Mouse (Mus musculus) hindbrain, postnatal 0 days (tissue): ENCODE results near the gene Mmab. TPM values are rescaled to one million over a fixed set of nuclear protein-coding genes. Genes with fewer than 3 reads are reported as not detected.

Source experiments
- ATAC-seq: fragments of 200-750 bp; cut with Nextera tagmentation; 2 replicates; pipeline ENCODE4 v1.8.0; 2017; ENCODE audit warnings: mild to moderate bottlenecking, moderate TSS enrichment, moderate library complexity
- DNase-seq: peaks from one replicate; pipeline ENCODE4 v3.0.0-alpha.2; 2015; ENCODE audit warnings: low spot score
- H3K27ac ChIP-seq: fragments of 300-500 bp; sonication (generic); 2 replicates; pipeline ENCODE4 v1.5.1; 2014; ENCODE audit warnings: mild to moderate bottlenecking
- H3K27me3 ChIP-seq: fragments of 300-500 bp; sonication (generic); 2 replicates; pipeline ENCODE4 v1.6.1; 2014; ENCODE audit warnings: low read length, mixed read lengths; ENCODE audit not compliant: insufficient read depth
- H3K36me3 ChIP-seq: fragments of 300-500 bp; sonication (generic); 2 replicates; pipeline ENCODE4 v1.6.1; 2014; ENCODE audit warnings: low read length, mixed read lengths; ENCODE audit not compliant: insufficient read depth
- H3K4me1 ChIP-seq: fragments of 300-500 bp; sonication (generic); 2 replicates; pipeline ENCODE4 v1.6.1; 2014; ENCODE audit warnings: antibody characterized with exemption, low read length, mixed read lengths; ENCODE audit not compliant: insufficient read depth
- H3K4me2 ChIP-seq: fragments of 300-500 bp; sonication (generic); 2 replicates; pipeline ENCODE4 v1.6.1; 2014; ENCODE audit warnings: low read depth, mild to moderate bottlenecking, low read length, moderate library complexity, mixed read lengths
- H3K4me3 ChIP-seq: fragments of 300-500 bp; sonication (generic); 2 replicates; pipeline ENCODE4 v1.5.1; 2014; ENCODE audit warnings: low read length
- H3K9ac ChIP-seq: fragments of 300-500 bp; sonication (generic); replicated peaks from 2 replicates; pipeline ENCODE4 v1.6.1; 2014; ENCODE audit warnings: mild to moderate bottlenecking, low read length, moderate library complexity, mixed read lengths
- H3K9me3 ChIP-seq: fragments of 300-500 bp; sonication (generic); 2 replicates; pipeline ENCODE4 v1.6.1; 2016; ENCODE audit warnings: low read length, mixed read lengths
- CTCF ChIP-seq: IDR thresholded peaks from 2 replicates; pipeline ENCODE4 v1.5.1; 2016; ENCODE audit warnings: antibody characterized with exemption, control low read depth, low read depth
- WGBS: fragments of 180-500 bp; shearing (Covaris S2); extraction: QIAGEN DNeasy Blood & Tissue Kit; methylation state at CpG from one replicate; pipeline ENCODE4 v1.1.7; 2014; 5-methylcytosine and 5-hydroxymethylcytosine counted together
- polyA plus RNA-seq: library from polyadenylated mRNA; unstranded; fragments of >200 nt; fragmentation: Nextera tagmentation; extraction: Ambion mirVana; gene quantifications from 2 replicates; pipeline ENCODE4 v1.2.1, GENCODE M21; 2015
- total RNA-seq: library from RNA; depleted of rRNA; stranded (reverse); fragments of >200 nt; gene quantifications from 2 replicates; pipeline ENCODE4 v1.2.3, GENCODE M21; 2014

The Mmab gene
- total and polyA plus RNA-seq, 2 experiments from 2014 or later, result 36.8 to 39.1 TPM

- no peak for ATAC-seq
- H3K27ac ChIP-seq, result no peak overlapping the region
These were observed 21.3 kb downstream of the Mmab start for GRCm38 (mm10) chr5:114422591-114422990.

GRCm38 (mm10) chr5:114421561-114422298 lies 22.1 kb downstream of the Mmab start:
- Histone ChIP-seq H3K9me3 (no peaks in the 10 kb centered on the region), H3K36me3 (peaks cover 39% of the 10 kb centered on the region), H3K4me3 (no peak overlapping the region), H3K4me2 (no peak overlapping the region), H3K27me3 (no peaks in the 10 kb centered on the region), H3K4me1 (peaks cover 1% of the 10 kb centered on the region; the same call in 1 of the 2 replicates), H3K27ac (no peak overlapping the region), H3K9ac (no peak overlapping the region)
- no peak for DNase-seq
- WGBS, result 76% methylated on average over 11 of the region's 11 CpGs
- ATAC-seq, result no peak
- no peak for TF ChIP-seq CTCF

More at GRCm38 (mm10) chr5:114422591-114422990, 21.3 kb downstream of the Mmab start:
- H3K4me1 ChIP-seq, result peaks cover 7% of the 10 kb centered on the region; the same call in 1 of the 2 replicates
- no peak for DNase-seq
- H3K9ac ChIP-seq, result no peak overlapping the region
- H3K27me3 ChIP-seq, result no peaks in the 10 kb centered on the region
- no peak overlapping the region for H3K4me2 ChIP-seq
- peaks cover 31% of the 10 kb centered on the region for H3K36me3 ChIP-seq
- WGBS, result 37% methylated on average over 5 of the region's 5 CpGs
- TF ChIP-seq CTCF, result no peak
- H3K4me3 ChIP-seq, result no peak overlapping the region
- no peaks in the 10 kb centered on the region for H3K9me3 ChIP-seq

GRCm38 (mm10) chr5:114418541-114418940 lies 25.3 kb downstream of the Mmab start:
- Histone ChIP-seq H3K9me3 (no peaks in the 10 kb centered on the region), H3K27me3 (no peaks in the 10 kb centered on the region), H3K9ac (no peak overlapping the region), H3K4me1 (no peaks in the 10 kb centered on the region), H3K4me3 (no peak overlapping the region), H3K4me2 (no peak overlapping the region), H3K36me3 (peaks cover 61% of the 10 kb centered on the region), H3K27ac (no peak overlapping the region)
- peak; percentile 75 for TF ChIP-seq CTCF
- DNase-seq (peak; percentile 59), ATAC-seq (peak; percentile 69; the same call in 1 of the 2 replicates)
- 88% methylated on average over 8 of the region's 8 CpGs for WGBS

GRCm38 (mm10) chr5:114416855-114417254 lies 27.0 kb downstream of the Mmab start:
- DNase-seq (no peak), ATAC-seq (no peak)
- Histone ChIP-seq H3K4me2 (no peak overlapping the region), H3K4me1 (no peaks in the 10 kb centered on the region), H3K9ac (no peak overlapping the region), H3K27me3 (no peaks in the 10 kb centered on the region), H3K27ac (no peak overlapping the region), H3K36me3 (peaks cover 73% of the 10 kb centered on the region), H3K4me3 (no peak overlapping the region), H3K9me3 (no peaks in the 10 kb centered on the region)
- 86% methylated on average over 8 of the region's 8 CpGs for WGBS
- no peak for TF ChIP-seq CTCF

- DNase-seq (no peak), ATAC-seq (no peak)
- Histone ChIP-seq H3K36me3 (peaks cover 81% of the 10 kb centered on the region), H3K4me2 (no peak overlapping the region), H3K4me3 (no peak overlapping the region), H3K9ac (no peak overlapping the region), H3K27ac (no peak overlapping the region), H3K9me3 (no peaks in the 10 kb centered on the region), H3K27me3 (no peaks in the 10 kb centered on the region), H3K4me1 (no peaks in the 10 kb centered on the region)
- 89% methylated on average over 5 of the region's 5 CpGs for WGBS
- no peak for TF ChIP-seq CTCF
These were observed 28.3 kb downstream of the Mmab start for GRCm38 (mm10) chr5:114415606-114416005.

- no peaks in the 10 kb centered on the region for H3K9me3 ChIP-seq
- ATAC-seq (no peak), DNase-seq (no peak)
These were observed 30.7 kb downstream of the Mmab start for GRCm38 (mm10) chr5:114413067-114413735.

More at GRCm38 (mm10) chr5:114413067-114413735, 30.7 kb downstream of the Mmab start:
- Histone ChIP-seq H3K4me1 (no peaks in the 10 kb centered on the region), H3K36me3 (peaks cover 82% of the 10 kb centered on the region), H3K4me2 (no peak overlapping the region), H3K27me3 (no peaks in the 10 kb centered on the region), H3K9ac (no peak overlapping the region), H3K4me3 (no peak overlapping the region), H3K27ac (no peak overlapping the region)
- TF ChIP-seq CTCF, result no peak
- 81% methylated on average over 16 of the region's 16 CpGs for WGBS
